Mouse (Mus musculus) myocyte (in vitro differentiated cells): ENCODE data around the gene Paxx. TPM values are rescaled to one million over a fixed set of nuclear protein-coding genes. Genes with fewer than 3 reads are reported as not detected.

Experiments used
- H3K27me3 ChIP-seq: one replicate; pipeline ENCODE4 v1.6.1; 2011; ENCODE audit not compliant: control insufficient read depth, insufficient read depth, insufficient read length
- H3K36me3 ChIP-seq: one replicate; pipeline ENCODE4 v1.6.1; 2011; ENCODE audit not compliant: control insufficient read depth, insufficient read depth
- H3K4me2 ChIP-seq: one replicate; pipeline ENCODE4 v1.6.1; 2011; ENCODE audit warnings: low read depth, control low read depth
- H3K4me3 ChIP-seq: one replicate; pipeline ENCODE4 v1.5.1; 2011; ENCODE audit warnings: mild to moderate bottlenecking, control low read depth, moderate library complexity
- H3K79me2 ChIP-seq: one replicate; pipeline ENCODE4 v1.6.1; 2011; ENCODE audit not compliant: control insufficient read depth, insufficient read depth
- H3ac ChIP-seq: one replicate; pipeline ENCODE4 v1.6.1; 2011; ENCODE audit not compliant: control insufficient read depth, insufficient read length
- CEBPB ChIP-seq: IDR thresholded peaks from 2 replicates; pipeline ENCODE4 v1.6.1; 2011; ENCODE audit warnings: mild to moderate bottlenecking, moderate library complexity; ENCODE audit not compliant: poor library complexity, insufficient read depth, severe bottlenecking
- E2F4 ChIP-seq: IDR thresholded peaks from one replicate; pipeline ENCODE4 v1.6.1; 2011; ENCODE audit warnings: mild to moderate bottlenecking, control low read depth, moderate library complexity; ENCODE audit not compliant: insufficient read depth
- MAX ChIP-seq: IDR thresholded peaks from one replicate; pipeline ENCODE4 v1.6.1; 2011; ENCODE audit warnings: low read depth, mild to moderate bottlenecking, control low read depth
- MYOD1 ChIP-seq, 3 experiments: IDR thresholded peaks; one replicate each; pipeline ENCODE4 v1.6.1; 2011; ENCODE audit warnings: control low read depth in 2 of 3, low read depth in 2 of 3, mild to moderate bottlenecking in 2 of 3, moderate library complexity in 1 of 3; ENCODE audit not compliant: insufficient read length in 2 of 3, control insufficient read depth in 1 of 3
- MYOG ChIP-seq, 3 experiments: IDR thresholded peaks; one replicate each; pipeline ENCODE4 v1.6.1; 2011; ENCODE audit warnings: control low read depth in 2 of 3, low read depth in 2 of 3, mild to moderate bottlenecking in 2 of 3; ENCODE audit not compliant: insufficient read length in 2 of 3, control insufficient read depth in 1 of 3, insufficient read depth in 1 of 3
- POLR2A ChIP-seq: IDR thresholded peaks from one replicate; pipeline ENCODE4 v1.6.1; 2011; ENCODE audit warnings: low read depth, mild to moderate bottlenecking, control low read depth, moderate library complexity; ENCODE audit not compliant: insufficient read length
- POLR2AphosphoS2 ChIP-seq: IDR thresholded peaks from one replicate; pipeline ENCODE4 v1.6.1; 2011; ENCODE audit warnings: low read depth, control low read depth; ENCODE audit not compliant: insufficient read length
- REST ChIP-seq: IDR thresholded peaks from one replicate; pipeline ENCODE4 v1.6.1; 2011; ENCODE audit warnings: mild to moderate bottlenecking, control low read depth, moderate library complexity; ENCODE audit not compliant: insufficient read depth, insufficient read length
- SRF ChIP-seq: IDR thresholded peaks from one replicate; pipeline ENCODE4 v1.6.1; 2011; ENCODE audit warnings: low read depth; ENCODE audit not compliant: control insufficient read depth, insufficient read length
- TCF12 ChIP-seq: IDR thresholded peaks from one replicate; pipeline ENCODE4 v1.6.1; 2011; ENCODE audit warnings: mild to moderate bottlenecking, control low read depth; ENCODE audit not compliant: poor library complexity, insufficient read depth, severe bottlenecking
- TCF3 ChIP-seq: IDR thresholded peaks from one replicate; pipeline ENCODE4 v1.6.1; 2011; ENCODE audit warnings: low read depth, control low read depth; ENCODE audit not compliant: insufficient read length
- USF1 ChIP-seq: IDR thresholded peaks from one replicate; pipeline ENCODE4 v1.6.1; 2011; ENCODE audit warnings: low read depth, mild to moderate bottlenecking, control low read depth, moderate library complexity
- polyA plus RNA-seq: library from polyadenylated mRNA; unstranded; fragments of >200 nt; fragmentation: generic; extraction: Trizol; gene quantifications from one replicate; pipeline ENCODE4 v1.2.1, GENCODE M21; 2012; ENCODE audit warnings: missing spikeins

Paxx gene
- polyA plus RNA-seq, 1 experiment = 64.3 TPM

DNA sequence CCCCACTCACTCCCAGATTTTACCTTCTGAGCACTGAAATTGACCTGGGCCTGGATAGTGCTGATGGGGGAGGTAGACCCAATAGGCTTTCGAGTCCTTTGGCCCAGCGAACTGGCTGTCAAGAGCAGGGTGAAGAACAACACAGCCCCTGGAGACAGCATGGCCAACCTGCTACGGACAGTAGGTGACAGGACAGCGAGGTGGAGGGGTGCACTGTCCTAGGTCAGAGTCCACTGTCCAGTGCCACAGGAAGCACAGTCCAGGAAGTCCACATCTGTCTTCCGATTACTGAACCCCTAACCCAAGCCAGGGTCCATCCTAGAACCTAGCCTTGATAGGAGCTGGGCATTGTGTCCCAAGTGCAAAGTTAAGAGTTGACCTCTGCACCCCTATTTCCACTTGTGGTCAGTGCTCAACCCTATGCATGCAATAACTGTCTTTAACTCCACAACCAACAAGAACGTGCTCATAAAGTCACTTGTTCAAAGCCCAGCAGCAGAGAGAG lies 39.2 kb upstream of the Paxx start:
- H3K4me3 ChIP-seq = peak overlapping the region; percentile 74
- peak overlapping the region; percentile 56 for H3ac ChIP-seq
- H3K27me3 ChIP-seq = no peaks in the 10 kb centered on the region
- peaks cover 15% of the 10 kb centered on the region for H3K79me2 ChIP-seq
- H3K4me2 ChIP-seq = peak overlapping the region; percentile 87
- no peak for TF ChIP-seq MYOD1 (IDR thresholded peaks at IDR 0.05; ENCODE audit: control insufficient read depth in 1 of 3, insufficient read length in 2 of 3, low read depth in 2 of 3)
- no peak for TF ChIP-seq USF1
- TF ChIP-seq TCF3 = no peak
- TF ChIP-seq TCF12 = no peak
- TF ChIP-seq SRF = no peak
- TF ChIP-seq E2F4 = no peak
- no peak for TF ChIP-seq MAX
- no peak for TF ChIP-seq MYOG (IDR thresholded peaks at IDR 0.05; ENCODE audit: control insufficient read depth in 1 of 3, insufficient read depth in 1 of 3, insufficient read length in 2 of 3, low read depth in 2 of 3)
- TF ChIP-seq POLR2AphosphoS2 = no peak
- TF ChIP-seq POLR2A = no peak
- TF ChIP-seq REST = no peak
- no peak for TF ChIP-seq CEBPB
- H3K36me3 ChIP-seq = no peaks in the 10 kb centered on the region

GRCm38 (mm10) chr2:25498622-25499478 lies 38.0 kb upstream of the Paxx start:
- Histone ChIP-seq H3K4me3 (no peak overlapping the region), H3K36me3 (no peaks in the 10 kb centered on the region), H3K79me2 (peaks cover 15% of the 10 kb centered on the region), H3ac (no peak overlapping the region), H3K27me3 (no peaks in the 10 kb centered on the region), H3K4me2 (no peak overlapping the region)
- TF ChIP-seq SRF (no peak), POLR2AphosphoS2 (no peak), MYOG (IDR thresholded peaks at IDR 0.05; ENCODE audit: control insufficient read depth in 1 of 3, insufficient read depth in 1 of 3, insufficient read length in 2 of 3, low read depth in 2 of 3) (no peak)

GRCm38 (mm10) chr2:25497846-25498575 lies 37.1 kb upstream of the Paxx start:
- H3K79me2 ChIP-seq = peaks cover 15% of the 10 kb centered on the region
- no peak for TF ChIP-seq SRF
- no peak for TF ChIP-seq USF1
- TF ChIP-seq MYOD1 (IDR thresholded peaks at IDR 0.05; ENCODE audit: control insufficient read depth in 1 of 3, insufficient read length in 2 of 3, low read depth in 2 of 3) = no peak
- no peak for TF ChIP-seq POLR2A
- TF ChIP-seq TCF3 = no peak
- no peak for TF ChIP-seq CEBPB
- no peak for TF ChIP-seq MAX
- no peak for TF ChIP-seq TCF12
- no peak for TF ChIP-seq POLR2AphosphoS2
- TF ChIP-seq E2F4 = no peak
- no peak for TF ChIP-seq REST
- no peak for TF ChIP-seq MYOG (IDR thresholded peaks at IDR 0.05; ENCODE audit: control insufficient read depth in 1 of 3, insufficient read depth in 1 of 3, insufficient read length in 2 of 3, low read depth in 2 of 3)

GRCm38 (mm10) chr2:25496462-25496861 lies 35.6 kb upstream of the Paxx start:
- H3K4me3 ChIP-seq = no peak overlapping the region
- no peak overlapping the region for H3K4me2 ChIP-seq
- no peaks in the 10 kb centered on the region for H3K36me3 ChIP-seq
- H3ac ChIP-seq = no peak overlapping the region
- H3K27me3 ChIP-seq = peaks cover 5% of the 10 kb centered on the region
- peaks cover 7% of the 10 kb centered on the region for H3K79me2 ChIP-seq
- TF ChIP-seq MAX = no peak
- no peak for TF ChIP-seq USF1
- TF ChIP-seq MYOG (IDR thresholded peaks at IDR 0.05; ENCODE audit: control insufficient read depth in 1 of 3, insufficient read depth in 1 of 3, insufficient read length in 2 of 3, low read depth in 2 of 3) = no peak
- TF ChIP-seq TCF3 = no peak
- no peak for TF ChIP-seq POLR2AphosphoS2
- no peak for TF ChIP-seq E2F4
- TF ChIP-seq POLR2A = no peak
- TF ChIP-seq SRF = no peak
- no peak for TF ChIP-seq MYOD1 (IDR thresholded peaks at IDR 0.05; ENCODE audit: control insufficient read depth in 1 of 3, insufficient read length in 2 of 3, low read depth in 2 of 3)
- TF ChIP-seq TCF12 = no peak

More at GRCm38 (mm10) chr2:25497846-25498575, 37.1 kb upstream of the Paxx start:
- Histone ChIP-seq H3K27me3 (no peaks in the 10 kb centered on the region), H3K4me3 (no peak overlapping the region), H3K4me2 (no peak overlapping the region), H3ac (no peak overlapping the region), H3K36me3 (no peaks in the 10 kb centered on the region)
